Mouse (Mus musculus) kidney, adult 2 months (tissue): Measurements from ENCODE around the gene Ptgis. TPM values are rescaled to one million over a fixed set of nuclear protein-coding genes. Genes with fewer than 3 reads are reported as not detected.

Experiments used
- DNase-seq: peaks from one replicate; pipeline ENCODE4 v3.0.0; 2021
- H3K27ac ChIP-seq: fragments of 200-500 bp; 2 replicates; pipeline ENCODE4 v1.5.1; 2012; ENCODE audit warnings: low read depth, low read length, control low read depth, inconsistent platforms; ENCODE audit not compliant: insufficient read depth
- H3K27me3 ChIP-seq: fragments of 200-500 bp; replicated peaks from 2 replicates; pipeline ENCODE4 v1.6.1; 2012; ENCODE audit warnings: mild to moderate bottlenecking, moderate library complexity, low read length, inconsistent platforms; ENCODE audit not compliant: control insufficient read depth, insufficient read depth
- H3K36me3 ChIP-seq: fragments of 200-500 bp; 2 replicates; pipeline ENCODE4 v1.6.1; 2012; ENCODE audit warnings: mild to moderate bottlenecking, moderate library complexity, low read length, inconsistent platforms; ENCODE audit not compliant: control insufficient read depth, insufficient read depth
- H3K4me1 ChIP-seq: fragments of 200-500 bp; 2 replicates; pipeline ENCODE4 v1.6.1; 2011; ENCODE audit warnings: low read length; ENCODE audit not compliant: control insufficient read depth, insufficient read depth
- H3K4me3 ChIP-seq: fragments of 200-500 bp; 2 replicates; pipeline ENCODE4 v1.5.1; 2011; ENCODE audit warnings: mild to moderate bottlenecking, low read depth, low read length, control low read depth; ENCODE audit not compliant: insufficient read depth
- CTCF ChIP-seq: fragments of 200-500 bp; conservative IDR thresholded peaks from 2 replicates; pipeline ENCODE4 v1.5.1; 2011; ENCODE audit warnings: low read depth, mild to moderate bottlenecking, control low read depth, low read length, moderate library complexity, mixed read lengths; ENCODE audit not compliant: insufficient read depth, insufficient read length
- POLR2A ChIP-seq: fragments of 200-500 bp; IDR thresholded peaks from one replicate; pipeline ENCODE4 v1.6.1; 2011; ENCODE audit warnings: low read depth, low read length, control low read depth
- WGBS: fragments of 180-500 bp; shearing (Covaris S2); methylation state at CpG from one replicate; pipeline ENCODE4 v1.1.7; 2018; 5-methylcytosine and 5-hydroxymethylcytosine counted together
- polyA plus RNA-seq: library from polyadenylated mRNA; depleted of rRNA; stranded (reverse); fragments of >200 nt; gene quantifications from 2 replicates; pipeline ENCODE4 v1.2.3, GENCODE M21; 2012

Ptgis gene
- polyA plus RNA-seq, 1 experiment = 8.3 TPM

GRCm38 (mm10) chr2:167277026-167277425 is 36.6 kb upstream of the Ptgis start:
- WGBS = 76% methylated on average over 13 of the region's 13 CpGs
- TF ChIP-seq CTCF (no peak), POLR2A (no peak)
- Histone ChIP-seq H3K4me3 (no peak overlapping the region), H3K4me1 (no peaks in the 10 kb centered on the region), H3K27me3 (no peaks in the 10 kb centered on the region), H3K36me3 (no peaks in the 10 kb centered on the region), H3K27ac (no peak overlapping the region)
- no peak for DNase-seq

- H3K4me3 ChIP-seq = no peak overlapping the region
- H3K4me1 ChIP-seq = no peaks in the 10 kb centered on the region
- TF ChIP-seq POLR2A (no peak), CTCF (no peak)
- WGBS = 90% methylated on average over 10 of the region's 10 CpGs
- no peaks in the 10 kb centered on the region for H3K27me3 ChIP-seq
- no peak for DNase-seq
- no peak overlapping the region for H3K27ac ChIP-seq
- H3K36me3 ChIP-seq = no peaks in the 10 kb centered on the region
Observed at GRCm38 (mm10) chr2:167275856-167276255, 35.5 kb upstream of the Ptgis start.

- Histone ChIP-seq H3K4me3 (no peak overlapping the region), H3K36me3 (no peaks in the 10 kb centered on the region), H3K27ac (no peak overlapping the region), H3K4me1 (no peaks in the 10 kb centered on the region), H3K27me3 (no peaks in the 10 kb centered on the region)
- WGBS = 74% methylated on average over 10 of the region's 10 CpGs
- TF ChIP-seq POLR2A = no peak
- no peak for TF ChIP-seq CTCF
- DNase-seq = no peak
Observed at GRCm38 (mm10) chr2:167274713-167275465, 34.5 kb upstream of the Ptgis start.

GRCm38 (mm10) chr2:167273206-167273740 is 32.9 kb upstream of the Ptgis start:
- H3K4me3 ChIP-seq = no peak overlapping the region
- H3K4me1 ChIP-seq = no peaks in the 10 kb centered on the region
- no peaks in the 10 kb centered on the region for H3K27me3 ChIP-seq
- 72% methylated on average over 13 of the region's 13 CpGs for WGBS
- TF ChIP-seq CTCF = no peak
- TF ChIP-seq POLR2A = no peak
- H3K27ac ChIP-seq = no peak overlapping the region
- DNase-seq = no peak
- no peaks in the 10 kb centered on the region for H3K36me3 ChIP-seq

GRCm38 (mm10) chr2:167272706-167273105 is 32.3 kb upstream of the Ptgis start:
- TF ChIP-seq CTCF (no peak), POLR2A (no peak)
- WGBS = 84% methylated on average over 3 of the region's 3 CpGs
- no peaks in the 10 kb centered on the region for H3K4me1 ChIP-seq
- no peaks in the 10 kb centered on the region for H3K27me3 ChIP-seq
- no peak overlapping the region for H3K4me3 ChIP-seq
- no peaks in the 10 kb centered on the region for H3K36me3 ChIP-seq
- DNase-seq = no peak
- no peak overlapping the region for H3K27ac ChIP-seq

GRCm38 (mm10) chr2:167271121-167271521 is 30.7 kb upstream of the Ptgis start:
- TF ChIP-seq POLR2A = no peak
- TF ChIP-seq CTCF = no peak
- H3K27ac ChIP-seq = no peak overlapping the region
- H3K36me3 ChIP-seq = no peaks in the 10 kb centered on the region
- no peak for DNase-seq
- H3K27me3 ChIP-seq = no peaks in the 10 kb centered on the region
- 64% methylated on average over 9 of the region's 9 CpGs for WGBS
- H3K4me1 ChIP-seq = no peaks in the 10 kb centered on the region
- no peak overlapping the region for H3K4me3 ChIP-seq

GRCm38 (mm10) chr2:167270496-167270895 is 30.1 kb upstream of the Ptgis start:
- TF ChIP-seq POLR2A (no peak), CTCF (no peak)
- no peaks in the 10 kb centered on the region for H3K36me3 ChIP-seq
- no peaks in the 10 kb centered on the region for H3K4me1 ChIP-seq
- no peak overlapping the region for H3K4me3 ChIP-seq
- H3K27ac ChIP-seq = no peak overlapping the region
- no peaks in the 10 kb centered on the region for H3K27me3 ChIP-seq
- DNase-seq = no peak
- 95% methylated on average over 3 of the region's 3 CpGs for WGBS
